Mouse (Mus musculus) liver, embryonic 11.5 days (tissue): ENCODE measurements at regions not wholly inside any gene's neighbourhood (a gene's known extent, or its start where the extent isn't known, plus 50 kb on each side); places are given as distances from the start of the nearest gene placed in this dataset.

Experiments used
- ATAC-seq: fragments of 200-750 bp; cut with Nextera tagmentation; replicated peaks from 2 replicates; pipeline ENCODE4 v1.8.0; 2017; ENCODE audit warnings: moderate number of reproducible peaks, mild to moderate bottlenecking, moderate TSS enrichment, moderate library complexity; ENCODE audit not compliant: low FRiP score
- DNase-seq: peaks from one replicate; pipeline ENCODE4 v3.0.0-alpha.2; 2017; ENCODE audit warnings: low spot score
- H3K27ac ChIP-seq: fragments of 300-500 bp; sonication (generic); 2 replicates; pipeline ENCODE4 v1.5.1; 2014; ENCODE audit warnings: mild to moderate bottlenecking, low read depth, low read length, control low read depth
- H3K27me3 ChIP-seq: fragments of 300-500 bp; sonication (generic); replicated peaks from 2 replicates; pipeline ENCODE4 v1.6.1; 2014; ENCODE audit warnings: low read length, mixed read lengths; ENCODE audit not compliant: control insufficient read depth, insufficient read depth
- H3K36me3 ChIP-seq: fragments of 300-500 bp; sonication (generic); 2 replicates; pipeline ENCODE4 v1.6.1; 2014; ENCODE audit warnings: mild to moderate bottlenecking, low read length, moderate library complexity, mixed read lengths; ENCODE audit not compliant: control insufficient read depth, insufficient read depth
- H3K4me1 ChIP-seq: fragments of 300-500 bp; sonication (generic); replicated peaks from 2 replicates; pipeline ENCODE4 v1.6.1; 2014; ENCODE audit warnings: low read length, mixed read lengths; ENCODE audit not compliant: control insufficient read depth, insufficient read depth
- H3K4me2 ChIP-seq: fragments of 300-500 bp; sonication (generic); 2 replicates; pipeline ENCODE4 v1.6.1; 2014; ENCODE audit warnings: mild to moderate bottlenecking, control low read depth, moderate library complexity
- H3K4me3 ChIP-seq: fragments of 300-500 bp; sonication (generic); 2 replicates; pipeline ENCODE4 v1.5.1; 2014; ENCODE audit warnings: low read depth, low read length, control low read depth
- H3K9ac ChIP-seq: fragments of 300-500 bp; sonication (generic); 2 replicates; pipeline ENCODE4 v1.6.1; 2014; ENCODE audit warnings: low read depth, low read length, control low read depth
- H3K9me3 ChIP-seq: fragments of 300-500 bp; sonication (generic); 2 replicates; pipeline ENCODE4 v1.6.1; 2016; ENCODE audit warnings: low read length, inconsistent platforms, mixed read lengths; ENCODE audit not compliant: control insufficient read depth
- WGBS: fragments of 180-500 bp; shearing (Covaris S2); extraction: QIAGEN DNeasy Blood & Tissue Kit; methylation state at CpG from one replicate; pipeline ENCODE4 v1.1.7; 2014; 5-methylcytosine and 5-hydroxymethylcytosine counted together

GRCm38 (mm10) chr4:55762389-55762788, 230.1 kb upstream of the Klf4 start:
- H3K27ac ChIP-seq, result no peak overlapping the region
- DNase-seq, result no peak
- no peaks in the 10 kb centered on the region for H3K36me3 ChIP-seq
- no peaks in the 10 kb centered on the region for H3K9me3 ChIP-seq
- no peak overlapping the region for H3K4me2 ChIP-seq
- ATAC-seq, result no peak
- no peak overlapping the region for H3K9ac ChIP-seq
- H3K27me3 ChIP-seq, result no peaks in the 10 kb centered on the region
- no peaks in the 10 kb centered on the region for H3K4me1 ChIP-seq
- 63% methylated on average over 4 of the region's 4 CpGs for WGBS
- no peak overlapping the region for H3K4me3 ChIP-seq

GRCm38 (mm10) chr4:55757148-55757927, 225.1 kb upstream of the Klf4 start:
- no peak overlapping the region for H3K4me3 ChIP-seq
- no peak for DNase-seq
- no peak overlapping the region for H3K4me2 ChIP-seq
- WGBS, result 73% methylated on average over 15 of the region's 15 CpGs
- ATAC-seq, result no peak
- H3K4me1 ChIP-seq, result no peaks in the 10 kb centered on the region
- no peak overlapping the region for H3K27ac ChIP-seq
- no peaks in the 10 kb centered on the region for H3K36me3 ChIP-seq
- no peaks in the 10 kb centered on the region for H3K9me3 ChIP-seq
- H3K9ac ChIP-seq, result no peak overlapping the region
- H3K27me3 ChIP-seq, result no peaks in the 10 kb centered on the region

- no peak for DNase-seq
- Histone ChIP-seq H3K27ac (no peak overlapping the region), H3K4me3 (no peak overlapping the region), H3K4me2 (no peak overlapping the region), H3K36me3 (no peaks in the 10 kb centered on the region), H3K9me3 (no peaks in the 10 kb centered on the region), H3K27me3 (no peaks in the 10 kb centered on the region), H3K9ac (no peak overlapping the region), H3K4me1 (no peaks in the 10 kb centered on the region)
- WGBS, result 76% methylated on average over 20 of the region's 20 CpGs
- ATAC-seq, result no peak
Measured at GRCm38 (mm10) chr4:55749949-55750600, 217.8 kb upstream of the Klf4 start.

- Histone ChIP-seq H3K27me3 (no peaks in the 10 kb centered on the region), H3K4me1 (no peaks in the 10 kb centered on the region), H3K36me3 (no peaks in the 10 kb centered on the region), H3K9me3 (no peaks in the 10 kb centered on the region), H3K4me2 (no peak overlapping the region), H3K9ac (no peak overlapping the region), H3K27ac (no peak overlapping the region), H3K4me3 (no peak overlapping the region)
- 83% methylated on average over 8 of the region's 8 CpGs for WGBS
- ATAC-seq, result no peak
- no peak for DNase-seq
Measured at GRCm38 (mm10) chr4:55741355-55741754, 209.1 kb upstream of the Klf4 start.

GRCm38 (mm10) chr4:55740062-55740461, 207.8 kb upstream of the Klf4 start:
- Histone ChIP-seq H3K4me1 (no peaks in the 10 kb centered on the region), H3K36me3 (no peaks in the 10 kb centered on the region), H3K27ac (no peak overlapping the region), H3K9me3 (no peaks in the 10 kb centered on the region), H3K27me3 (no peaks in the 10 kb centered on the region), H3K4me3 (no peak overlapping the region), H3K9ac (no peak overlapping the region), H3K4me2 (no peak overlapping the region)
- ATAC-seq (no peak), DNase-seq (no peak)
- WGBS, result 86% methylated on average over 15 of the region's 15 CpGs

GRCm38 (mm10) chr4:55738714-55739113, 206.4 kb upstream of the Klf4 start:
- Histone ChIP-seq H3K4me1 (no peaks in the 10 kb centered on the region), H3K27ac (no peak overlapping the region), H3K9me3 (no peaks in the 10 kb centered on the region), H3K27me3 (no peaks in the 10 kb centered on the region), H3K4me2 (no peak overlapping the region), H3K9ac (no peak overlapping the region), H3K4me3 (no peak overlapping the region), H3K36me3 (no peaks in the 10 kb centered on the region)
- DNase-seq, result no peak
- WGBS, result 84% methylated on average over 1 of the region's 1 CpGs
- ATAC-seq, result no peak

- no peak overlapping the region for H3K9ac ChIP-seq
- H3K36me3 ChIP-seq, result no peaks in the 10 kb centered on the region
- H3K9me3 ChIP-seq, result no peaks in the 10 kb centered on the region
- 71% methylated on average over 3 of the region's 3 CpGs for WGBS
- no peak overlapping the region for H3K4me2 ChIP-seq
- H3K4me1 ChIP-seq, result no peaks in the 10 kb centered on the region
- H3K4me3 ChIP-seq, result no peak overlapping the region
- ATAC-seq (no peak), DNase-seq (no peak)
- H3K27me3 ChIP-seq, result no peaks in the 10 kb centered on the region
- no peak overlapping the region for H3K27ac ChIP-seq
Measured at GRCm38 (mm10) chr4:55735453-55735852, 203.2 kb upstream of the Klf4 start.

GRCm38 (mm10) chr4:55734331-55734730, 202.1 kb upstream of the Klf4 start:
- Histone ChIP-seq H3K27me3 (no peaks in the 10 kb centered on the region), H3K9ac (no peak overlapping the region), H3K36me3 (no peaks in the 10 kb centered on the region), H3K27ac (no peak overlapping the region), H3K9me3 (no peaks in the 10 kb centered on the region), H3K4me1 (no peaks in the 10 kb centered on the region), H3K4me3 (no peak overlapping the region), H3K4me2 (no peak overlapping the region)
- WGBS, result 77% methylated on average over 1 of the region's 1 CpGs
- ATAC-seq (no peak), DNase-seq (no peak)

GRCm38 (mm10) chr4:55733223-55733622, 201.0 kb upstream of the Klf4 start:
- H3K9ac ChIP-seq, result no peak overlapping the region
- no peak overlapping the region for H3K4me2 ChIP-seq
- 63% methylated on average over 4 of the region's 4 CpGs for WGBS
- DNase-seq (no peak), ATAC-seq (no peak)
- H3K4me3 ChIP-seq, result no peak overlapping the region
- H3K4me1 ChIP-seq, result no peaks in the 10 kb centered on the region
- no peak overlapping the region for H3K27ac ChIP-seq
- H3K27me3 ChIP-seq, result no peaks in the 10 kb centered on the region
- H3K36me3 ChIP-seq, result no peaks in the 10 kb centered on the region
- no peaks in the 10 kb centered on the region for H3K9me3 ChIP-seq
